Comparison of ENCODE assay signal across 27 mouse cellular contexts in the genomic region with DNA sequence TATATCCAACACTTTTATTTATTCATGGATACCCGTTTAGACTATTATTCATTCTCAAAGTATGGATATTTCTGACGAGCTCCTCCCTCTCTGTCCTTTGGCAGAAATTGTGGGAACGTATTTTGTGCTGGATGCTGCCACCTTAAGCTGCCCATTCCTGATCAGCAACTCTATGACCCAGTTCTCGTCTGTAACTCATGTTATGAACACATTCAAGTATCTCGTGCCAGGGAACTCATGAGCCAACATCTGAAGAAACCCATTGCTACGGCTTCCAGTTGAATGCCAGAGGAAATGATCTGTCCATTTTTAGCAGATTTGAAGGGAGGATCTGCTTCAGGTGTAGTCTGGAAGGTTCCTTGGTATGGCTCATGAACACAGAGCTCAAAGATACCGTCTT. TPM values are rescaled to one million over a fixed set of nuclear protein-coding genes. Genes with fewer than 3 reads are reported as not detected.
"Had no signal": no experiment of that assay in that cellular context is flagged by ENCODE, and none has a peak within 500 bp of the region (broad histone marks: within the 10 kb centered on the region; RNA-seq: fewer than 3 reads in every experiment).

No protein-coding gene starts in this region.

- DNase-seq: lung, adult 18-20 months; lung, embryonic 14.5 days; lung, postnatal 10 days; lung, postnatal 4 days; retina, postnatal 1 day; right cerebral cortex, adult 18-20 months; right cerebral cortex, postnatal 25 days; right cerebral cortex, postnatal 4 days; spleen, adult 18-20 months; thymus, adult 18-20 months; thymus, postnatal 14 days; thymus, postnatal 36 days had no signal

RNA-seq across cellular contexts. Expression of a gene that starts 3.0 kb away (rescaled TPM):
- polyA plus RNA-seq: myocyte had no signal

RNA-seq across cellular contexts. Expression of a gene that starts 47.5 kb away (rescaled TPM):
- total RNA-seq: megakaryocyte, adult 5-6 weeks; megakaryocyte-erythroid progenitor cell, adult 5-6 weeks had no signal
- polyA plus RNA-seq: liver, embryonic 16.5 days; lung, embryonic 14.5 days; lung, embryonic 16.5 days; midbrain, embryonic 10.5 days; midbrain, embryonic 13.5 days; midbrain, embryonic 16.5 days; myocyte; neural tube, embryonic 11.5 days; neural tube, embryonic 13.5 days; neural tube, embryonic 15.5 days; small intestine, adult 2 months; stomach, embryonic 14.5 days; stomach, embryonic 16.5 days; thymus, postnatal 0 days had no signal

RNA-seq across cellular contexts. Expression of a gene that starts 48.5 kb away (rescaled TPM):
- polyA plus RNA-seq: myocyte had no signal
